In genomic region chr14:121918266-121918665, GRCm38 (mm10) we compare ENCODE assay signal across 35 mouse cellular contexts. TPM values are rescaled to one million over a fixed set of nuclear protein-coding genes. Genes with fewer than 3 reads are reported as not detected.
A peak's percentile ranks its signal among the peaks of the same experiment; 100 is the strongest.
DNase-seq lines count a peak whose midpoint lies in the region; ATAC-seq and TF ChIP-seq lines count a peak whose summit lies in the region.
"Had no signal": no experiment of that assay in that cellular context is flagged by ENCODE, and none has a peak within 500 bp of the region (broad histone marks: within the 10 kb centered on the region; RNA-seq: fewer than 3 reads in every experiment).

No protein-coding gene starts in this region.

- no peak for TF ChIP-seq CTCF in liver, adult 2 months (IDR thresholded peaks at IDR 0.05; ENCODE audit: low read depth, low read length)

- H3K4me3 ChIP-seq in liver, adult 2 months (ENCODE audit: insufficient read depth, low read depth, low read length), result no peak overlapping the region
- H3K4me3 ChIP-seq in liver, embryonic 15.5 days (replicated peaks), result no peak overlapping the region
- H3K4me3 ChIP-seq: embryonic facial prominence, embryonic 12.5 days; forebrain, embryonic 10.5 days; forebrain, embryonic 15.5 days; gastrocnemius, adult 2 months; heart, adult 2 months; heart, embryonic 15.5 days; intestine, embryonic 15.5 days; limb, embryonic 12.5 days had no signal

- no peak overlapping the region for H3K4me2 ChIP-seq in liver, embryonic 15.5 days
- H3K4me2 ChIP-seq: embryonic facial prominence, embryonic 12.5 days; forebrain, embryonic 15.5 days; heart, embryonic 15.5 days; intestine, embryonic 15.5 days; limb, embryonic 12.5 days had no signal

- H3K79me2 ChIP-seq in liver, adult 2 months (ENCODE audit: control insufficient read depth, insufficient read depth, low read length), result no peaks in the 10 kb centered on the region

- H3K9ac ChIP-seq in liver, adult 2 months (ENCODE audit: low read depth, low read length), result no peak overlapping the region
- no peak overlapping the region for H3K9ac ChIP-seq in liver, embryonic 15.5 days
- H3K9ac ChIP-seq: embryonic facial prominence, embryonic 12.5 days; forebrain, embryonic 15.5 days; heart, embryonic 15.5 days; intestine, embryonic 15.5 days; limb, embryonic 12.5 days had no signal

- peak; percentile 69 for ATAC-seq in liver, embryonic 15.5 days (ENCODE audit: insufficient read depth)
- ATAC-seq: forebrain, embryonic 15.5 days; hindbrain, postnatal 0 days; intestine, embryonic 15.5 days had no signal

- H3K36me3 ChIP-seq in liver, adult 2 months (ENCODE audit: control insufficient read depth, insufficient read depth, low read length), result no peaks in the 10 kb centered on the region
- 0 out of 2 replicates have a peak, but pooled peaks cover 7% of the 10 kb centered on the region for H3K36me3 ChIP-seq in liver, embryonic 15.5 days (replicated peaks)
- H3K36me3 ChIP-seq: forebrain, embryonic 15.5 days; intestine, embryonic 15.5 days had no signal

- no peaks in the 10 kb centered on the region for H3K9me3 ChIP-seq in liver, embryonic 15.5 days (replicated peaks)
- H3K9me3 ChIP-seq: embryonic facial prominence, embryonic 12.5 days; forebrain, embryonic 10.5 days; forebrain, embryonic 15.5 days; heart, embryonic 15.5 days; intestine, embryonic 15.5 days; limb, embryonic 12.5 days had no signal

- DNase-seq in kidney, postnatal 36 days, result peak; percentile 30 to 32
- no peak for DNase-seq in kidney, adult 11 months
- peak; percentile 81 for DNase-seq in liver, adult 2 months (ENCODE audit: extremely low read depth, low read depth, low spot score)
- DNase-seq in cerebellum, adult 11 months, result no peak
- no peak for DNase-seq in B cell, adult 2 months
- no peak for DNase-seq in adrenal gland, postnatal 36 days
- DNase-seq: adrenal gland, adult 2 months; cerebellum, adult 9-10 months; embryo, embryonic 11 days; gastrocnemius, adult 2 months; gastrocnemius, postnatal 36 days; kidney, adult 9 months; kidney, postnatal 10 days; lung, adult 2 months; lung, postnatal 10 days; midbrain, embryonic 14.5 days; retina, postnatal 1 day; right cerebral cortex, postnatal 14 days; thymus, adult 2 months; thymus, postnatal 36 days had no signal

- H3K4me1 ChIP-seq in liver, adult 2 months (ENCODE audit: control insufficient read depth, insufficient read depth, low read length), result peaks cover 2% of the 10 kb centered on the region; the same call in 1 of the 2 replicates
- peaks cover 5% of the 10 kb centered on the region; the same call in 1 of the 2 replicates for H3K4me1 ChIP-seq in liver, embryonic 15.5 days (replicated peaks)
- H3K4me1 ChIP-seq: forebrain, embryonic 10.5 days had no signal

- H3K27ac ChIP-seq in liver, adult 2 months (replicated peaks; ENCODE audit: insufficient read depth, low read depth, low read length), result no peak overlapping the region
- H3K27ac ChIP-seq in liver, embryonic 15.5 days (replicated peaks), result no peak overlapping the region
- H3K27ac ChIP-seq: embryonic facial prominence, embryonic 12.5 days; forebrain, embryonic 10.5 days; forebrain, embryonic 15.5 days; gastrocnemius, adult 2 months; heart, adult 2 months; heart, embryonic 15.5 days; hindbrain, postnatal 0 days; intestine, embryonic 15.5 days; limb, embryonic 12.5 days; macrophage; stomach, postnatal 0 days had no signal

- TF ChIP-seq POLR2A in liver, adult 2 months (IDR thresholded peaks at IDR 0.05; ENCODE audit: extremely low read depth, insufficient read depth, low read length), result no peak

- WGBS in liver, adult 2 months, result 21% methylated on average over 3 of the region's 3 CpGs
- 60% methylated on average over 3 of the region's 3 CpGs for WGBS in liver, embryonic 15.5 days (ENCODE audit: insufficient replicate concordance)

- no peaks in the 10 kb centered on the region for H3K27me3 ChIP-seq in liver, adult 2 months (ENCODE audit: control insufficient read depth, insufficient read depth, low read length)
- H3K27me3 ChIP-seq in liver, embryonic 15.5 days, result no peaks in the 10 kb centered on the region
- H3K27me3 ChIP-seq: embryonic facial prominence, embryonic 12.5 days; forebrain, embryonic 15.5 days; heart, embryonic 15.5 days; intestine, embryonic 15.5 days; limb, embryonic 12.5 days had no signal

RNA-seq across cellular contexts. Expression of gene Gpr18, which starts 2.7 kb away (rescaled TPM):
- 0.34 and 0.37 TPM in 2 replicates for total RNA-seq in liver, adult 2 months (2014; rRNA removed)
- 0.26 and 0.93 TPM in 2 replicates for polyA plus RNA-seq in liver, adult 2 months (2012; rRNA removed)
- polyA plus RNA-seq in liver, embryonic 15.5 days (2015; fragmentation: Nextera tagmentation; extraction: Ambion mirVana), result 0.13 TPM in 1 of 2 replicates, not detected in the other
- under 1 TPM; 0.23 to 0.26 TPM for total RNA-seq in adrenal gland, postnatal 36 days (2021)
- total RNA-seq: gastrocnemius, adult 2 months; gastrocnemius, postnatal 36 days; hindbrain, postnatal 0 days; layer of hippocampus, adult 18-20 months; layer of hippocampus, postnatal 10 days; left cerebral cortex, adult 18-20 months; left cerebral cortex, postnatal 14 days had no signal
- polyA plus RNA-seq: hindbrain, postnatal 0 days; midbrain, embryonic 14.5 days had no signal

RNA-seq across cellular contexts. Expression of gene Ubac2, which starts 39.8 kb away (rescaled TPM):
- 20.3 and 25.8 TPM in 2 replicates for total RNA-seq in liver, adult 2 months (2014; rRNA removed)
- 43.5 and 49.4 TPM in 2 replicates for polyA plus RNA-seq in liver, adult 2 months (2012; rRNA removed)
- 20.0 and 22.4 TPM in 2 replicates for polyA plus RNA-seq in liver, embryonic 15.5 days (2015; fragmentation: Nextera tagmentation; extraction: Ambion mirVana)
- total RNA-seq in adrenal gland, postnatal 36 days (2021), result 10 to 100 TPM; 35.4 to 36.5 TPM

RNA-seq across cellular contexts. Expression of gene Gpr183, which starts 46.7 kb away (rescaled TPM):
- 0.37 and 0.67 TPM in 2 replicates for total RNA-seq in liver, adult 2 months (2014; rRNA removed)
- polyA plus RNA-seq in liver, adult 2 months (2012; rRNA removed), result 0.17 and 0.26 TPM in 2 replicates
- polyA plus RNA-seq in liver, embryonic 15.5 days (2015; fragmentation: Nextera tagmentation; extraction: Ambion mirVana), result 1.3 and 1.5 TPM in 2 replicates
- under 1 TPM; 0.36 to 0.46 TPM for total RNA-seq in adrenal gland, postnatal 36 days (2021)

Comparison
In these comparisons a context has a peak if more than half of its experiments do, and no peak if none do; other contexts are left out.
1. DNase-seq: peak in kidney, postnatal 36 days (2 of 2) and liver, adult 2 months (single experiment); none in kidney, adult 11 months (single experiment), cerebellum, adult 11 months (single experiment), B cell, adult 2 months (0 of 2) and adrenal gland, postnatal 36 days (0 of 2).